Mouse (Mus musculus): ENCODE data around the gene Mob1b.

DNA sequence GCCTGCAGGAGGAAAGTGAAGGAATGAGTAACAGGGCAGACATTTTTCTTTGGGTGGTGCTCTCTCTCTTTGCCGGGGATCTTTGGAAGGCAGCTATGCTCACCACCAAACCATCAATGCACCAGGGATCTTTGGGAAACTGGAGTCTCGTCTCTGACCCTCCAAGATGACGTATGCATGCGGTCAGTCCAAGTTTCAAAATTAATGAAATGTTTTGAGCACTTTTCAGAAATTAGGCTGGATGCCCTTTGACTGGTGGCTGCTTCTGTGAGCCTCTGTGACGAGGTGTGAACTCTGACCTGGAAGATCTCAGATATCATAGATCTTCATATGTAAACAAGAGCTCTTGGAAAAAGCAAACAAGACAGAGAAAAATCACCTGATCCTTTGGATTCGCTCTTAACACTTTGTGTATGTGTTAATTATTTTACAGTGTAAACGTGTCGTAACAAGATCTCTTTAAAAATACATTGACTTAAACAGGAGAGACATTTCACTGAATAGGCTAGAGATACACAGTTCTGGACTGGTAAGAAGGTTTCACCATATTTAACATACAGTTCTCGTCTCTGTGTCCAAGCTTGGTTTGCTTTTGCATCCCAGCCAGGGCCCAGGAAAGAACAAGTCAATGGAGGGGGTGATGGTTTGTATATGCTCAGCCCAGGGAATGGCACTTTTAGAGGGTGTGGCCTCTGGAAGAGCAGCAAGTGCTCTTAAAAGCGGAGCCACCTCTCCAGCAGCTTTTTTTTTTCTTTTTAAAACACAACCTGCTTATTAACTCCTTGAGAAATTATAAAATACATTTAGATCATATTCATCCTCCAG is 29.8 kb upstream of the Mob1b start:
- TF ChIP-seq CTCF (IDR thresholded peaks at IDR 0.05; ENCODE audit: low read depth) (no peak), EP300 (IDR thresholded peaks at IDR 0.05; ENCODE audit: low read depth) (no peak; the same call in 1 of the 2 replicates)
